Mouse (Mus musculus) hindbrain, embryonic 11.5 days (tissue): ENCODE results near the gene Kcnj12. TPM values are rescaled to one million over a fixed set of nuclear protein-coding genes. Genes with fewer than 3 reads are reported as not detected.

ENCODE experiments used
- ATAC-seq: fragments of 200-750 bp; cut with Nextera tagmentation; 2 replicates; pipeline ENCODE4 v1.8.0; 2017; ENCODE audit warnings: mild to moderate bottlenecking, moderate TSS enrichment, moderate library complexity; ENCODE audit not compliant: low FRiP score
- DNase-seq: peaks from one replicate; pipeline ENCODE4 v3.0.0-alpha.2; 2015; ENCODE audit warnings: low spot score
- H3K27ac ChIP-seq: fragments of 300-500 bp; sonication (generic); 2 replicates; pipeline ENCODE4 v1.5.1; 2014; ENCODE audit warnings: mild to moderate bottlenecking, low read depth, low read length
- H3K27me3 ChIP-seq: fragments of 300-500 bp; sonication (generic); 2 replicates; pipeline ENCODE4 v1.6.1; 2014; ENCODE audit warnings: mild to moderate bottlenecking, low read length, moderate library complexity, mixed read lengths; ENCODE audit not compliant: control insufficient read depth, insufficient read depth
- H3K36me3 ChIP-seq: fragments of 300-500 bp; sonication (generic); 2 replicates; pipeline ENCODE4 v1.6.1; 2014; ENCODE audit warnings: mild to moderate bottlenecking, low read length, moderate library complexity, mixed read lengths; ENCODE audit not compliant: control insufficient read depth, insufficient read depth
- H3K4me1 ChIP-seq: fragments of 300-500 bp; sonication (generic); replicated peaks from 2 replicates; pipeline ENCODE4 v1.6.1; 2014; ENCODE audit warnings: low read length, mixed read lengths; ENCODE audit not compliant: control insufficient read depth, insufficient read depth
- H3K4me2 ChIP-seq: fragments of 300-500 bp; sonication (generic); replicated peaks from 2 replicates; pipeline ENCODE4 v1.6.1; 2014; ENCODE audit warnings: mild to moderate bottlenecking, low read depth, low read length
- H3K4me3 ChIP-seq: fragments of 300-500 bp; sonication (generic); 2 replicates; pipeline ENCODE4 v1.5.1; 2014; ENCODE audit warnings: low read depth, low read length
- H3K9ac ChIP-seq: fragments of 300-500 bp; sonication (generic); 2 replicates; pipeline ENCODE4 v1.6.1; 2014; ENCODE audit warnings: low read depth, low read length
- H3K9me3 ChIP-seq: fragments of 300-500 bp; sonication (generic); 2 replicates; pipeline ENCODE4 v1.6.1; 2016; ENCODE audit warnings: low read length; ENCODE audit not compliant: control insufficient read depth
- WGBS: fragments of 180-500 bp; shearing (Covaris S2); extraction: QIAGEN DNeasy Blood & Tissue Kit; methylation state at CpG from one replicate; pipeline ENCODE4 v1.1.7; 2014; 5-methylcytosine and 5-hydroxymethylcytosine counted together
- polyA plus RNA-seq: library from polyadenylated mRNA; unstranded; fragments of >200 nt; fragmentation: Nextera tagmentation; extraction: Ambion mirVana; gene quantifications from 2 replicates; pipeline ENCODE4 v1.2.1, GENCODE M21; 2014

The Kcnj12 gene
- polyA plus RNA-seq, 1 experiment from 2014 or later: 1.7 TPM

GRCm38 (mm10) chr11:61075361-61076326, 53.3 kb downstream of the Kcnj12 start:
- H3K36me3 ChIP-seq: no peaks in the 10 kb centered on the region
- no peak overlapping the region for H3K9ac ChIP-seq
- H3K4me3 ChIP-seq: no peak overlapping the region
- H3K9me3 ChIP-seq: no peaks in the 10 kb centered on the region
- WGBS: 81% methylated on average over 15 of the region's 15 CpGs
- no peak overlapping the region for H3K27ac ChIP-seq
- H3K4me1 ChIP-seq: no peaks in the 10 kb centered on the region
- no peak for DNase-seq
- H3K27me3 ChIP-seq: no peaks in the 10 kb centered on the region
- no peak overlapping the region for H3K4me2 ChIP-seq
- ATAC-seq: no peak

GRCm38 (mm10) chr11:61081624-61082023, 59.3 kb downstream of the Kcnj12 start:
- Histone ChIP-seq H3K9ac (no peak overlapping the region), H3K36me3 (no peaks in the 10 kb centered on the region), H3K4me3 (no peak overlapping the region), H3K27ac (no peak overlapping the region), H3K9me3 (no peaks in the 10 kb centered on the region), H3K4me1 (no peaks in the 10 kb centered on the region), H3K4me2 (no peak overlapping the region), H3K27me3 (no peaks in the 10 kb centered on the region)
- 88% methylated on average over 2 of the region's 2 CpGs for WGBS
- no peak for DNase-seq
- ATAC-seq: no peak

- Histone ChIP-seq H3K27me3 (no peaks in the 10 kb centered on the region), H3K4me1 (no peaks in the 10 kb centered on the region), H3K4me2 (no peak overlapping the region), H3K9ac (no peak overlapping the region), H3K4me3 (no peak overlapping the region), H3K27ac (no peak overlapping the region), H3K9me3 (no peaks in the 10 kb centered on the region), H3K36me3 (no peaks in the 10 kb centered on the region)
- WGBS: 81% methylated on average over 7 of the region's 7 CpGs
- no peak for DNase-seq
- no peak for ATAC-seq
These were observed 67.8 kb downstream of the Kcnj12 start for GRCm38 (mm10) chr11:61090195-61090594.

GRCm38 (mm10) chr11:61091192-61091591, 68.8 kb downstream of the Kcnj12 start:
- Histone ChIP-seq H3K9me3 (no peaks in the 10 kb centered on the region), H3K27ac (no peak overlapping the region), H3K4me1 (no peaks in the 10 kb centered on the region), H3K36me3 (no peaks in the 10 kb centered on the region), H3K27me3 (no peaks in the 10 kb centered on the region), H3K4me2 (no peak overlapping the region), H3K9ac (no peak overlapping the region), H3K4me3 (no peak overlapping the region)
- WGBS: 64% methylated on average over 3 of the region's 3 CpGs
- DNase-seq: no peak
- ATAC-seq: no peak

GRCm38 (mm10) chr11:61091642-61092262, 69.4 kb downstream of the Kcnj12 start:
- 21% methylated on average over 7 of the region's 7 CpGs for WGBS
- H3K4me3 ChIP-seq: no peak overlapping the region
- no peaks in the 10 kb centered on the region for H3K9me3 ChIP-seq
- H3K9ac ChIP-seq: no peak overlapping the region
- H3K4me1 ChIP-seq: no peaks in the 10 kb centered on the region
- H3K36me3 ChIP-seq: no peaks in the 10 kb centered on the region
- DNase-seq: peak; percentile 82
- no peak overlapping the region for H3K4me2 ChIP-seq
- ATAC-seq: no peak
- no peak overlapping the region for H3K27ac ChIP-seq
- H3K27me3 ChIP-seq: no peaks in the 10 kb centered on the region

GRCm38 (mm10) chr11:61098046-61098445, 75.7 kb downstream of the Kcnj12 start:
- no peak overlapping the region for H3K4me2 ChIP-seq
- no peaks in the 10 kb centered on the region for H3K27me3 ChIP-seq
- no peak overlapping the region for H3K27ac ChIP-seq
- H3K36me3 ChIP-seq: no peaks in the 10 kb centered on the region
- WGBS: 52% methylated on average over 1 of the region's 1 CpGs
- H3K4me3 ChIP-seq: no peak overlapping the region
- H3K9me3 ChIP-seq: no peaks in the 10 kb centered on the region
- no peak overlapping the region for H3K9ac ChIP-seq
- ATAC-seq (no peak), DNase-seq (no peak)
- H3K4me1 ChIP-seq: no peaks in the 10 kb centered on the region

- ATAC-seq (no peak), DNase-seq (no peak)
- H3K27me3 ChIP-seq: no peaks in the 10 kb centered on the region
- H3K4me2 ChIP-seq: no peak overlapping the region
- H3K9me3 ChIP-seq: no peaks in the 10 kb centered on the region
- H3K36me3 ChIP-seq: no peaks in the 10 kb centered on the region
- no peak overlapping the region for H3K4me3 ChIP-seq
- H3K27ac ChIP-seq: no peak overlapping the region
- 58% methylated on average over 12 of the region's 13 CpGs for WGBS
- no peaks in the 10 kb centered on the region for H3K4me1 ChIP-seq
- no peak overlapping the region for H3K9ac ChIP-seq
These were observed 80.3 kb downstream of the Kcnj12 start for GRCm38 (mm10) chr11:61102397-61103339.

GRCm38 (mm10) chr11:61104241-61104901, 82.0 kb downstream of the Kcnj12 start:
- no peaks in the 10 kb centered on the region for H3K4me1 ChIP-seq
- no peaks in the 10 kb centered on the region for H3K27me3 ChIP-seq
- ATAC-seq (peak; percentile 84), DNase-seq (peak; percentile 96)
- no peak overlapping the region for H3K27ac ChIP-seq
- H3K9me3 ChIP-seq: no peaks in the 10 kb centered on the region
- no peak overlapping the region for H3K4me3 ChIP-seq
- H3K36me3 ChIP-seq: no peaks in the 10 kb centered on the region
- 18% methylated on average over 20 of the region's 20 CpGs for WGBS
- H3K9ac ChIP-seq: no peak overlapping the region
- no peak overlapping the region for H3K4me2 ChIP-seq
